Mouse (Mus musculus): ENCODE data around the gene Ppm1k.
"Not testable (repeated sequence)": the region's sequence is repeated elsewhere in the genome, so short reads cannot be mapped to it uniquely, and the experiment has no call there.

The Ppm1k gene

DNA sequence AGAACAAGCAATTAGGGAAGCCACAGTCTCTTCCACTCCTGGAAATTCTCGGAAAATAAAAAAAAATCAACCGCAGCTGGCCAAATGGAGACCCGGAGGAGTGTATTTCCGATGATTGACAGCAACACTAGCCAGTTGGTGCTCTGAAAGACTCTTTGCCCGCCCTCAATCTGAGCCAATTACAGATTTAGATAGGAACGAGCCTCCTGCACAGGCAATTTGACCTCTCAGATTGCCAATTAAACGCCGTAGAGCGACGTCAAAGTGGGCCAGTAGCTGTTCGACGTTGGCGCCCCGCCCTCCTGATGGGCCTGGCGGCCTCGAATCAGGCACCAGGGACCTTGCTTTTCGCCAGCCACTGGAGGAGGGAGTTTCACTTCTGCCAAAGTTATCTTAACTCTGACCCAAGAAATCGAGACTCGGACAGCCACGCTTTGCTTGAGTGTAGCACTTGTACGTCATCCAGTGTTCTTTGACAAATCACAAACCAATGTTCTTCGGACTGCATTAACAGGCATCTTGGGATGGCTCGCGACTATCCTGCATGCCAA is at the start of gene Ppm1k:
TSS of gene Ppm1k (minus strand) at position 83 of the 551 bp plus-strand sequence.
- DNase-seq (ENCODE audit: low spot score), result peak; percentile 98

DNA sequence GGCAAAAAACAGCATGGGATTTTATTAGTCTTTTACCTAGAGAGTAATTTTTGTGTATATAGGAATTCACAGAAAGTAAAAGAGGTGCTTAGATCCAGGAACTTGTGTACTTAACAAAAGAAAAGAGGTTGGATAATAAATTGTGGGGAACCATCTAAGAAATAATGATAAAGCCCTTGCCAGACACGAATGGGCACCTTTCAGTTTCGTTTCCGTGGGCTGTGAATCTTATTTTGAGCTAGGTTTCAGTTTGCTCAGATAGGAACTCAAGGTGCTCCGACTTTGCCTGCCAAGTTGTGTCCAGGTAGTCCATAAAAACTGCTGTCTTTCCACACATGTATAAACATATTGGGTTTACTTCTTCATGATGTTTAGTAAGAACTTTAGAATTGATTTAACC is 47.1 kb upstream of the Ppm1k start:
- no peak for DNase-seq (ENCODE audit: low spot score)

DNA sequence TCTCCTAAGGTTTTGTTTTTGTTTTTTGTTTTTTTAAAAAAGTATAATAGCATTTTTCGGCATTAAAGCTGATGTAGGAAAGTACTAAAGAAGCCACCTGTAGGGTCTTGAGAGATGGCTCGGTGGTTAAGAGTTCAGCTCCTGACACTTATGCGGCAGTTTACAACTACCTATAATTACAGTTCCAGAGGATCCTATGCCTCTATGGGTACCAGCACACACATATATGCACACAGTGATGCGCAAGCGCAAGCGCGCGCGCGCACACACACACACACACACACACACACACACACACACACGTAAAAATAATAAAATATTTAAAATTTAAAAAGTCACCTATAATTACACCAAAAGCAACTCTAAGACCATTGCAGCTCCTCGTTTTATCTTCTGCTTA is 46.3 kb upstream of the Ppm1k start:
- DNase-seq (ENCODE audit: low spot score), result no peak

DNA sequence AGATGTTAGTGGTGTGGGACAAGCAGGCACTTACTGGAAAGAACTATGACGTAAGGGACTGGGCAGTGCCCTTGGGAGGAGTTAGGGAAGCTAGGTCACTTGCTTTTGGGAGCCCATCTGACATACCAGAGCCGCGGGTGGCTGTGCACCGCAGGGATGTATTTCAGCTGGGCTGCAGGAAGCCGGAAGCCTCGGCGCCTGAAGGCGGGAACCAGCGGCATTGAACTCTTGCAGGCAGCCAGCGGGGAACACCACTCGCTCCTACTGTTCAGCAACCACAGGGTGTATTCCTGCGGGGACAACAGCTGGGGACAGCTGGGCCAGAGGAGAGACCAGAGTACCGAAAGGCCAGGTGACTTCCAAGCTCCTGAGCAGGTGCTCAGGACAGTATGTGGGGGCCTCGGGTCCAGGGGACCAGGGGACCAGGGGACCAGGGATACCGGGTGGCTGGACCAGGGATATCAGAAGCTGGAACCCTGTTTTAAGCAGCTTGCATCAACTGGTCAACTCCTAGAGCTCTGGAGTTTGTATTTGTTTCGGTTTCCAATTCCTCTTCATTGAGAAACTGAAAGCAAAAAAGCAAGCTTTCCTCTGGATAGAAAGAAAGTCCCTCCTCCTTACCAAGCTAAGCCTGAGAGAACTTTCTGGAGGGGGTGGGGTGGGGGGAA is 45.7 kb upstream of the Ppm1k start, which contains the start of gene Herc6:
TSS of gene Herc6 (plus strand) at position 120 of the 668 bp plus-strand sequence.
- DNase-seq (ENCODE audit: low spot score), result peak; percentile 65

DNA sequence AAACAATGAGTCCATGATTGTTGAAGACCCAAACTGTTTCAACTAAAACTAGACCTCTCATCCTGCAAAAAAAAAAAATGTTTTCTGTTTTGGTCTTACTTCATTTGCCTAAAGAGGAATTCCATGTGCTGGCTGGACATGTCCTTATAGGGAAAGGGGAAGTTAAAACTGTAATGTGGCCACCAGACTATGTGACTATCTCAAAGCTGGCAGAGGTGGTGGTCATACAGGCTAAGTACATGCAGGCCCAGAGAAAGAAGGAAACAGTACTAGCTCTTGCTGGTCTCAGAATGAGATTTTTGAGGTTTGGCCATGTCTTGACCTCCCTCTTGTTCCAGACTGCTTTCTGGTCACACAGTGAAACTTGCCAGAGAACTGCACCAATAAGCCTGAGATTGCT is 36.3 kb upstream of the Ppm1k start:
- no peak for DNase-seq (ENCODE audit: low spot score)

DNA sequence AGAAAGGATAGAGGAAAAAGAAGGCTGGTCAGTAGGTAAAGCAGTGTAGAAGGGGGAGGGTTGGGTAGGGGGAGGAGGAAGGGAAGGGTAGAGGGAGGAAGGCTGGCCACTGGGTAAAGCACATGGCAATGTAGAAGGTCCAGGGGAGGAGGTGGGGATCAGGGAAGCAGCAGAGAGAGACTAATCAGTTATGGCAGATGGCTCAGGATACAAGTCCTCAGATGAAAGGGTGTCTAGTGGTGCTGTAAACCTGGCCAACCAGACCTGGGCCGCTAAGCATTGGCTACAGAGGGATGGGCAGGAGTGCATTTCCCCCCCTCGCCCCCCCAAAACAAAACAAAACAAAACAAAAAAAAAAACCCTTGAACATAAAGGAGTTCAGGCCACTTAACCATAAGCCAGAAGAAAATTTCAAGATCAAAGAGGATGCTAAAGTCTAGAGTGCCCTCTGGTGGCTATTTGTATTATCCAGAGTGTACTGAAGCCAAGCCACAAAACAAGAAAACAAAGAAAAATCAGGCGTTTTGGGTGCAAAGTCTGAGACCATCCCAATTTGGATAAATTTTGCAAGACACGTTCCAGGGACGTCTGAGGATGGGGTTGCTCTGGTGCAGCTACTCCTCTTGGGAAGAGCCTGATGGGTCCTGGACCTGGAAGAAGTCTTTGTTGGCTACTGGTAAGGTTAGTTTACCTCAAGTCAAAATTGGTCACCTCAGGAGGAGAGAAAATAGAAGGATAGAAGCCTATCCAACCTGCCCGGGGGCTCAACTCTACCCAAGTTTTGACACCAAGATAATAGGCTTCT is 35.1 kb upstream of the Ppm1k start:
- DNase-seq (ENCODE audit: low spot score), result peak; percentile 67

DNA sequence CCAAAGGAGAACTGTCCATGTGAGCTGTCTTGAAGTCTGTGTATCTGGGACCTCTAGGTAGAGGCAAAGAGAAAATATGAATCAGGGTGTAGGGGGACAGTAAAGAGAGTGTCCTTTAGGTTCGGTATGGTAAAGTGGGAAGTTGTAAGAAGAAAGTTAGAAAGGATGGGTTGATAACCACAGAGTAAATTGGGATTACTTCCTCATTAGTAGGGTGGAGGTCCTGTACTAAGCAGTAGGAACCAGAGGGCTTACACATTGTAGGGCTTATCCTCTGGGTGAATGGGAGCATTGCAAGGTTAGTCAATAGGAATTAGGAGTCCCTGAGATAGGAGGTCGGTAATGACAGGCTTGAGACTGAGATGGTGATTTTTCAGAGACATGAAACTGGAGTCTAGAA is 32.4 kb upstream of the Ppm1k start:
- DNase-seq (ENCODE audit: low spot score), result no peak

DNA sequence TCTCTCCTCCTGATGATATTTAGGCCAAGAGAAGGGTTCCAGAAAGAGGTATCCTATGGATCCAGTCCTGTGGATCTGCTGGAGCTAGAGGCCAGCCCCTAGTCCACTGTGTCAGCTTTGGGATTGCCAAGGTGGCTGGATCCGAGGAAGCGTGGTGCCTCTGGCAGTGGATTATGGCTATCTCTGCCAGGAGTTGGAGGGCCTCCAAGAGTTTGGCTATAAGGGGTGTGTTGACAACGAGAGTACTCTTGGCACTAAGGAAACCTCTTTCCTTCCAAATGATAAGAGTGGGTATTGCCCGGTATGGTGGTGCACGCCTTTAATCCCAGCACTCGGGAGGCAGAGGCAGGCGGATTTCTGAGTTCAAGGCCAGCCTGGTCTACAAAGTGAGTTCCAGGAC is 30.2 kb upstream of the Ppm1k start:
- no peak for DNase-seq (ENCODE audit: low spot score)

DNA sequence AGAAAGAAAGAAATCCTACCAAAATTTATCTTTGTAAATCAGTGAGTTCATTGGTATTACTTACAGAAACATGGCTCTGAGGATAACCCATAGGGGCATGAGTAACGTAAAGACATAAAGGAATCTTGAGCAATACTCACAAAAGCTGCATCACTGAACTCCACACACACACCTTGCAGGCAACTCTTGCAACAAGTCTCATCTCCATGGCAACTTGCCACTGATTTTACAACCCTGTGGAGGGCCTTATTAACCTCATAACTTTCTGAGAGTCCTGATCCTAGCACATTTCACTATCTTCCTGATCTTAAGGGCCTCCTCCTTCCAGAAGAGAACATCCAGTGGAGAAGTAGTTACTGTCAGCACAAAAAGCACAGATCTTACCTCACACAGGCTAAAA is 28.2 kb upstream of the Ppm1k start:
- no peak for DNase-seq (ENCODE audit: low spot score)

DNA sequence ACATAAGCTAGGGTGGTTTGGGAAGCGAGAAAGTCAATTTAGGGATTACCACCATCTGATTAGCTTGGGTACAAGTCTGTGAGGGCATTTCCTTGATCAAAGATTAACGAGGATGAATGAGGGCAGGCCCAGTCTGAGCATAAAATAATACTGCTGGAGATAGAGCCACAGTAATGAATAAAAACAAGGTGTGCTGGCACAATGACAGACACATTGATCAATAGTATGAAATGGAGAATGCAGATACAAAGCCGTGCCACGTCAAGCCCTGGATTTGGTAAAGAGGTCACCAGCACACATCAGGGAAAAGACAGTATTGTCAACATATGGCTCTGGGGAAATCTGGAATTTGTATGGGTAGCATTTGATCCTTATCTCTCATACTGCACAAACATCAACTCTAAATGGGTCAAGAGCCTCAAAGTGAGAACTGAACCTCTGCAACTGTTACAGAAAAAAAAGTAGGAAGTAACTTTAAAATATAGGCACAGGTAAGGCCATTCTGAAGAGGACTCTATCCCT is 22.6 kb upstream of the Ppm1k start:
- no peak for DNase-seq (ENCODE audit: low spot score)

DNA sequence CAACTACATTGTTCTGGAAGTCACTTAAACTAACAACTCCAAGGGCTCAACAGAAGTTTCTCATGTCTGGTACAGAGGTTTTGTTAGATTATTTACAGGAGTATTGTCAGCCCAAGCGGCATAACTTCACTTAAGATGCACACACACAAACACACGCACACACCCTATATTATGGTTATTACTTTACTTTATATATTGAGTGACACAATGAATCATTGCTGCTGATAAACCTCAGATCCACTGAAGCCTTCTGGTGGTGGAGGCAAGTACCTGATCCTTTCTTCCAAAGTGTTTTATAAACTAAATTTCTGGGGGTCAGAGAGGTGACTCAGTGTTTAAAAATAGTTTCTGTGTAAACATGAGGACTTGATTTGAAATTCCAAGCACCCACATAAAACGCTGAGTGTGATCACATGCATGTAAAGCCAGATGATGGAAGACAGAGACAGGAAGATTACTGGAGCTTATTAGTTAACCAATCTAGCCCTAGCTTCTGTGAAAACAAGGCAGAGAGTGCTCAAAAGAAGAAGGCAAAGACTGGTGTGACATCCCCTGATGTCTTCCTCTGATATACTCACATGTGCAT is 16.0 kb upstream of the Ppm1k start:
- no peak for DNase-seq (ENCODE audit: low spot score)

DNA sequence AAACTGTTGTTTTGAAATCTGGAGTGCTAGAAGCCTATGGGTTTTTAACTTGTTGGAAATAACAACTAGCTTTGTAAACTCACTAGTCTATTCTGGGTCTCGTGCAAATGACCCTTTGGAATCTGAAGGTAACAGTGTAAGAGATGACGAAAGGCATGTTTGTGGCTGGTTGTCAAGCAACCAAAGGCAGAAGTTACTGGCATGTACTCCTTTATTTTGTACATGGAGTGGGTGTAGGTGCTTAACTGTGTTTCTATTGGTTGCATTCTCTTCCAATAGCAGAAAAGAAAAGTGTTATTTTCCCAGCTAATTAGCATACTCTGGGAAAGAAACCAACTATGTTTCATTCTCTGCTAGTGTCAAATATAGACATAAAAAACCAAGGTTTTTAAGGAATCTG is 9.6 kb upstream of the Ppm1k start:
- no peak for DNase-seq (ENCODE audit: low spot score)

DNA sequence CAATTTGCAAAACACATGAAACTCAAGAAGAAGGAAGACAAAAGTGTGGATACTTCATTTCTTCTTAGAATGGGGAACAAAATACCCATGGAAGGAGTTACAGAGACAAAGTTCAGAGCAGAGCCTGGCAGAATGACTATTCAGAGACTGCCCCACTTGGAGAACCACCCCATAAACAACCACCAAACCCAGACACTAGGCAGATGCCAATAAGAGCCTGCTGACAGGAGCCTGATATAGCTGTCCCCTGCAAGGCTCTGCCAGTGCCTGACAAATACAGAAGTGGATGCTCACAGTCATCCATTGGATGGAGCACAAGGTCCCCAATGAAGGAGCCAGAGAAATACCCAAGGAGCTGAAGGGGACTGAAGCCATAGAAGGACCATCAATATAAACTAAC is 8.3 kb upstream of the Ppm1k start:
- DNase-seq (ENCODE audit: low spot score), result not testable (repeated sequence)

DNA sequence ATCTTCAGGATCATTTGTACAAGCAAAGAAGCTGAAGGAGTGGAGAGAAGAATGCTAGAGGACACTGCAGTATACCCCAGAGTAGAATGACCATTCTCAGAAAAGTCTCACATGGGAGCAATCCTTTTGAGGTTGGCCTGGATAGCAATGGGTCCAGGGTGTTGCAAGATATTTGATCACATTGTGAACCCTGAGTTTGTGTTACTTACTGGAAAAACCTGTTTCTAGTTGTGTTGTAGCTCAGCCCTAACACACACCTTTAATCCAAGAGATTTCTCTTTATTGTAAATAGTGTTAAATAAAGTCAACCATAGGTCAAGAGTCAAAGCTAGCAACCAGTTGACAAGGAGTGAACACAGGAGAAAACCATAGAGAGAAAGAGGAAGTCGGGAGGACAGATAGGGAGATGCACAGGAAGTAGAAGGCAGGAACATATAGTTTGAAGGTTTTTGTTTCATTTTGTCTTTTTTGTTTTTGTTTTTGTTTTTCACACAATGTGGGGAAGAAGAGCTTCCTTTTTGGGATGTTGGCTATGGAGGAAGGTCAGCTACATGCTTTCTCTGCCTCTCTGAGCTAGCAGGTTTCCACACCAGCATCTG is 6.6 kb upstream of the Ppm1k start:
- DNase-seq (ENCODE audit: low spot score), result no peak

DNA sequence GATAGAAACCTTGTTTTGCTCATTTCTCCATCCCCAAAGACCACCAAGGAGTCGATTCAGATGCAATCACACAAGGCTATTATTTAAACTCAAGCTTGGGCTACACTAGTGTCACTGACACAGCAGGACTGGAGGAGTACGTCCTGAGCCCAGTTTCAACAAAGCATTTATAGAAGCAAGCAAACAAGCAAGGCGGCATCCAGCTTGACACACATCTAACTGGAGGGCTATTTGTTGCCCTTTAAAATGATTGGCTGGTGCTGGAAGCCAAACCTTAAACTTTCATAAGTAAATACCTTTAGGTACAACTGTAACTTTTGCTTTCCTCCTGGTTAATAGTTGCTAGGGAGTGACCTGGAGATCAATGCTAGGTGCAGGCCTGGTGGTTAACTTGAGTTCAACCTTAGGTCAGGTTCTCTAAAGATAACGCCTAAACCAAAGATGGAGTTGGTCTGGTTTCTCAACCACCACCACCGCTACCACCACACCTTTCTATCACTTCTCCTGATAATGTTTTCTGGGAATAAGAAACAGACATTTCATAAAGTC is 5.8 kb upstream of the Ppm1k start:
- no peak for DNase-seq (ENCODE audit: low spot score)

DNA sequence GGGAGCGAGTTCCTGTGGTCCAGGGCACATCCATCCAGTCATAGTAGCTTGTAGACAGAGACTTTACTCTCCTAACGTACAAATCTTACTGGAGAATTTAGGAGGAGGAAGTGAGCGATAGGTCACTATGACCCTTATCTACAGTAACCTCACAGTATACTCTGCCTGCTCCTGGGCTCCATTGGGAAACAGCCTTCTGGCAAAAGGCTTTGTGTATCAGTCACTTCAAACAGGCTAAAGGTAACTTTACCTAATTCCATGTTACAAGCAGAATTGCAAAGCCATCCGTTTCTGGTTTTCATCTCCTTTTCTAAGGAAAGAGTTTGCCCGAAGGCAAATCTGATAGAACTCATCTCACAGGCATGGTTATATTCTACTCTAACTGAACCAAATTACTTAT is 2.6 kb upstream of the Ppm1k start:
- no peak for DNase-seq (ENCODE audit: low spot score)

DNA sequence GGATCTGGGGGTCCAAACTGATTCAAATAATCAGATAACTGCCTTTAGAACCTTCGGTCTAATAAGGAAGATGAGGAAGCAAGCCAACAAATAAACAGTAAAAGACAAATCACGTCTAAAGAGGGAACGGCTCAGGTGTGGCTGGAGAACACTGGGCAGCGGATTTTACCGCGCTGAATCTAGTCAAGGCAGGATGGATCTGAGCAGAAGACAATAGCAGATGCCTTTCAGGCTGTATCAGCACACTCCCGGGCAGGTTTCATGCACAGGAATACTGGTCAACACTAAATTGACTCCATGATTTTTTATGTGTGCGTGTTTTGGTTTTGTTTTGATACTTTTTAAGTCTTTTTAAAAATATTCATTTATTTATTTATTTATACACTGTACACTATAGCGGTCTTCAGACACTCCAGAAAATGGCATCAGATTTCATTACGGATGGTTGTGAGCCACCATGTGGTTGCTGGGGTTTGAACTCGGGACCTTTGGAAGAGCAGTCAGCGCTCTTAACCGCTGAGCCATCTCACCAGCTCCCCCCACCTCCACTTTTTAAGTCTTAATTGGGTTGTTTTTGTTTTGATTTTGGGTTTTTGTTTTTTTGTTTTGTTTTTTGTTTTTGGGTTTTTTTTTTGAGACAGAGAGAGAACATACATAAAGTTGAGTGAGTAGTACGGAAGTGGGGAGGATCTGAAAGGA is 852 bp upstream of the Ppm1k start:
- peak; percentile 26 for DNase-seq (ENCODE audit: low spot score)

DNA sequence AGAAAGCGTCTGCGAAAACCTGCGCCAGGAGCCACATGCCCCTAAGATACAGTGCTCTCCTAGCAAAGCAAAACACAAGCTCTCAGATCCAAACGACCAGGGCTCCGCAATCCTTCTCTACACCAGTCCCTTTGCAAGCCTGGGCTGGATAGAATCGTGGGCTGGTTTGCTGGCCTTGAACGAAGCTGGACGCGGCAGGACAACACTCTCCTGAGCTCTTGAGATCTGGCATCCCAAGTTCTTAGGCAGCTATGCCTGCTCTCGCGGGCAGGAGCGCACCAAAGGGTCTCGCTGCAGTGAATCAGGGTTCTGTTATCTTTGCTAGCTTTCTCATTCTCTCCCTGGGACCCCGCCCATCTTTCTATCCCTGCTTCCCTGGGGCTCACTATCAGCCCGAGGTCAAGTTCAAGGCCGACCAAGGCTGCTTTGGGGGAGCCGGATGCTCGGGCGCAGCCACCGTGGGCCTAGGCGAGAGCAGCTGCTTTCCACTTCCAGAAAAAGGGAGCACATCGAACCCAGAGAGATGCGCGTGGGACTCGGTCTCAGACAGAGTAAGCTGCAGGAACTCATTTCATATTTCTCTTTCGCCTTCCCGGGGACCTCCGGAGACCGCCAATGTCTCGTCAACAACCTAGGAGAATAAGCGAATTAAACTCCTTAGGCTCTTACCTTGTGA is 519 bp downstream of the Ppm1k start:
- DNase-seq (ENCODE audit: low spot score), result peak; percentile 53

DNA sequence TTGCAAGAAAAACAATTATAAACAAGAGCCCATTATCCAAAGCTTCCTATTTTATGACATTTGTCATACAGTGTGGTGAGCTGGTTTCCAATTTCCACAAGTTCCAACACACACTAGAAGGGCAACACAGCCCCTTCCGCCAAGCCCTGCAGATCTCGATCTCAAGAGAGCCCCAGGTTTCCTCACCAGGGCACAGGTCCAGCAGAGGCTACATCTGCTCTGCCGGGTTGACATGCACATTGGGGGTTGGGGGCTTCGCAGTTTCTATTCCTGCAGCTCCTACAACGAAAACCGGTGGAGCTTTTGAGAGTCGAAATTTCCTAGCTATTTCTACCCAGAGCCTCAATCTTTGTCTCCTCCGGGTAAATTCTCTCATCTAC is 1.0 kb downstream of the Ppm1k start:
- DNase-seq (ENCODE audit: low spot score), result peak; percentile 7

DNA sequence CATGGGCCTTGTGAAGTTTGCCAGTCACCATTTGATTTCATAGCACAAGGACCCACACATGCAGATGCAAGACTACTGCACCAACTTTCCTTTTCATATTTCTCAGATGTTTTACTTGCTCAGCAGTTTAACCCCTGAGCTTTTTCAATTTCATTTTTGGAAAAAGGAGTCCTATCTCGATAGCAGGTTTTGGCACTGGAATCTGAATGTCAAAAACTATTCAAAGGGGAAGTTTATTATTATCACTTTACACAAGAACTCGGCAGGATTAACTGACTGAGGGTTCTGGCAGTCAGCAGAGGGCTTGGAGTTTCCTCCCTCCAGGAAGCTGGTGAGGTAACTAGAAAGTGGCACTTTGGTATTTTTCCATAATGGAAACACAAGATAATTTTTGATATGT is 1.9 kb downstream of the Ppm1k start:
- DNase-seq (ENCODE audit: low spot score), result no peak

DNA sequence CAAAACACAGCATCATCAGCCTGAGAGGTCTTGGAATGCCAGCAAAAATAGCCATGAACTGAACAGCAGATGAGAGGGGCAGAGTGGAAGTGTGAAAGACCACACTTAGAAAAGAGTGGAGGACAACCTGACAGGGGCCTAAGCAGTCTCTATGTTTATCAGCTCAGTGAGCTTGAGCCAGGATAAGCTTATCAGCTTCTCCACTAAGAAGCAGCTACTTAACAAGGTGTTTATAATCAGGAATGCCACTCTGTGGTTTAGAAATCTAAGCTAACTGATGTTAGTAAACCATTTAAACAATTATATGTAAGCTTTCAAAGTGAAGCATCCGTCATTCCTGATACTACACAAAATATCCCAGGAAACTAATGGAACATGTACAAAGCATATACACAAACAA is 3.2 kb downstream of the Ppm1k start:
- DNase-seq (ENCODE audit: low spot score), result no peak
